Mouse (Mus musculus): ENCODE data around the gene Prrg4. TPM values are rescaled to one million over a fixed set of nuclear protein-coding genes. Genes with fewer than 3 reads are reported as not detected.

Gene Prrg4
- polyA plus RNA-seq, 1 experiment: 1.6 TPM

- no peaks in the 10 kb centered on the region for H3K36me3 ChIP-seq (ENCODE audit: control insufficient read depth, insufficient read depth, low read length)
- H3K27me3 ChIP-seq (replicated peaks; ENCODE audit: control insufficient read depth, insufficient read depth, low read length): no peaks in the 10 kb centered on the region
- 88% methylated on average over 7 of the region's 7 CpGs for WGBS
- no peak overlapping the region for H3K4me3 ChIP-seq (ENCODE audit: insufficient read depth, low read depth, low read length)
- 0 out of 2 replicates have a peak, but pooled peaks cover 3% of the 10 kb centered on the region for H3K4me1 ChIP-seq (ENCODE audit: control insufficient read depth, insufficient read depth, low read length)
- TF ChIP-seq POLR2A (IDR thresholded peaks at IDR 0.05; ENCODE audit: low read depth, low read length) (no peak), CTCF (conservative IDR thresholded peaks at IDR 0.05; ENCODE audit: insufficient read depth, insufficient read length, low read depth, low read length) (no peak)
- no peak overlapping the region for H3K27ac ChIP-seq (ENCODE audit: insufficient read depth, low read depth, low read length)
- DNase-seq: no peak
These were observed 2.9 kb upstream of the Prrg4 start for GRCm38 (mm10) chr2:104852546-104852945.

- 65% methylated on average over 5 of the region's 5 CpGs for WGBS
- no peak for DNase-seq
These were observed 2.0 kb upstream of the Prrg4 start for GRCm38 (mm10) chr2:104851686-104852085.

GRCm38 (mm10) chr2:104849991-104850359, 299 bp upstream of the Prrg4 start:
- Histone ChIP-seq H3K4me1 (ENCODE audit: control insufficient read depth, insufficient read depth, low read length) (0 out of 2 replicates have a peak, but pooled peaks cover 3% of the 10 kb centered on the region), H3K27ac (ENCODE audit: insufficient read depth, low read depth, low read length) (no peak overlapping the region), H3K36me3 (ENCODE audit: control insufficient read depth, insufficient read depth, low read length) (no peaks in the 10 kb centered on the region), H3K4me3 (ENCODE audit: insufficient read depth, low read depth, low read length) (peak overlapping the region; percentile 74), H3K27me3 (replicated peaks; ENCODE audit: control insufficient read depth, insufficient read depth, low read length) (no peaks in the 10 kb centered on the region)
- TF ChIP-seq CTCF (conservative IDR thresholded peaks at IDR 0.05; ENCODE audit: insufficient read depth, insufficient read length, low read depth, low read length) (no peak), POLR2A (IDR thresholded peaks at IDR 0.05; ENCODE audit: low read depth, low read length) (no peak)
- WGBS: 48% methylated on average over 3 of the region's 3 CpGs
- DNase-seq: no peak

More at GRCm38 (mm10) chr2:104851686-104852085, 2.0 kb upstream of the Prrg4 start:
- Histone ChIP-seq H3K4me3 (ENCODE audit: insufficient read depth, low read depth, low read length) (no peak overlapping the region), H3K36me3 (ENCODE audit: control insufficient read depth, insufficient read depth, low read length) (no peaks in the 10 kb centered on the region), H3K27ac (ENCODE audit: insufficient read depth, low read depth, low read length) (no peak overlapping the region), H3K27me3 (replicated peaks; ENCODE audit: control insufficient read depth, insufficient read depth, low read length) (no peaks in the 10 kb centered on the region), H3K4me1 (ENCODE audit: control insufficient read depth, insufficient read depth, low read length) (0 out of 2 replicates have a peak, but pooled peaks cover 3% of the 10 kb centered on the region)
- TF ChIP-seq POLR2A (IDR thresholded peaks at IDR 0.05; ENCODE audit: low read depth, low read length) (no peak), CTCF (conservative IDR thresholded peaks at IDR 0.05; ENCODE audit: insufficient read depth, insufficient read length, low read depth, low read length) (no peak)

GRCm38 (mm10) chr2:104848235-104849161, 1.2 kb downstream of the Prrg4 start:
- Histone ChIP-seq H3K36me3 (ENCODE audit: control insufficient read depth, insufficient read depth, low read length) (no peaks in the 10 kb centered on the region), H3K4me1 (ENCODE audit: control insufficient read depth, insufficient read depth, low read length) (0 out of 2 replicates have a peak, but pooled peaks cover 3% of the 10 kb centered on the region), H3K4me3 (ENCODE audit: insufficient read depth, low read depth, low read length) (peak overlapping the region; percentile 74; the same call in 1 of the 2 replicates), H3K27me3 (replicated peaks; ENCODE audit: control insufficient read depth, insufficient read depth, low read length) (no peaks in the 10 kb centered on the region), H3K27ac (ENCODE audit: insufficient read depth, low read depth, low read length) (no peak overlapping the region)
- peak; percentile 18 for DNase-seq
- no peak for TF ChIP-seq CTCF (conservative IDR thresholded peaks at IDR 0.05; ENCODE audit: insufficient read depth, insufficient read length, low read depth, low read length)
- no peak for TF ChIP-seq POLR2A (IDR thresholded peaks at IDR 0.05; ENCODE audit: low read depth, low read length)
- WGBS: 56% methylated on average over 16 of the region's 16 CpGs

GRCm38 (mm10) chr2:104847645-104848044, 2.0 kb downstream of the Prrg4 start:
- no peak overlapping the region for H3K27ac ChIP-seq (ENCODE audit: insufficient read depth, low read depth, low read length)
- 58% methylated on average over 2 of the region's 2 CpGs for WGBS
- H3K4me1 ChIP-seq (ENCODE audit: control insufficient read depth, insufficient read depth, low read length): 0 out of 2 replicates have a peak, but pooled peaks cover 3% of the 10 kb centered on the region
- TF ChIP-seq CTCF (conservative IDR thresholded peaks at IDR 0.05; ENCODE audit: insufficient read depth, insufficient read length, low read depth, low read length) (peak; percentile 34; the same call in 1 of the 2 replicates), POLR2A (IDR thresholded peaks at IDR 0.05; ENCODE audit: low read depth, low read length) (no peak)
- H3K4me3 ChIP-seq (ENCODE audit: insufficient read depth, low read depth, low read length): no peak overlapping the region
- no peaks in the 10 kb centered on the region for H3K36me3 ChIP-seq (ENCODE audit: control insufficient read depth, insufficient read depth, low read length)
- DNase-seq: peak; percentile 45
- H3K27me3 ChIP-seq (replicated peaks; ENCODE audit: control insufficient read depth, insufficient read depth, low read length): no peaks in the 10 kb centered on the region

GRCm38 (mm10) chr2:104846638-104847414, 2.9 kb downstream of the Prrg4 start:
- no peak for DNase-seq
- Histone ChIP-seq H3K36me3 (ENCODE audit: control insufficient read depth, insufficient read depth, low read length) (no peaks in the 10 kb centered on the region), H3K27ac (ENCODE audit: insufficient read depth, low read depth, low read length) (no peak overlapping the region), H3K4me3 (ENCODE audit: insufficient read depth, low read depth, low read length) (no peak overlapping the region), H3K27me3 (replicated peaks; ENCODE audit: control insufficient read depth, insufficient read depth, low read length) (no peaks in the 10 kb centered on the region), H3K4me1 (ENCODE audit: control insufficient read depth, insufficient read depth, low read length) (0 out of 2 replicates have a peak, but pooled peaks cover 3% of the 10 kb centered on the region)
- WGBS: 64% methylated on average over 4 of the region's 4 CpGs
- TF ChIP-seq CTCF (conservative IDR thresholded peaks at IDR 0.05; ENCODE audit: insufficient read depth, insufficient read length, low read depth, low read length): no peak

GRCm38 (mm10) chr2:104842559-104842958, 7.1 kb downstream of the Prrg4 start:
- no peak for TF ChIP-seq POLR2A (IDR thresholded peaks at IDR 0.05; ENCODE audit: low read depth, low read length)
- TF ChIP-seq CTCF (conservative IDR thresholded peaks at IDR 0.05; ENCODE audit: insufficient read depth, insufficient read length, low read depth, low read length): no peak
- no peak for DNase-seq

More at GRCm38 (mm10) chr2:104842559-104842958, 7.1 kb downstream of the Prrg4 start:
- Histone ChIP-seq H3K27ac (ENCODE audit: insufficient read depth, low read depth, low read length) (no peak overlapping the region), H3K36me3 (ENCODE audit: control insufficient read depth, insufficient read depth, low read length) (no peaks in the 10 kb centered on the region), H3K4me1 (ENCODE audit: control insufficient read depth, insufficient read depth, low read length) (no peaks in the 10 kb centered on the region), H3K27me3 (replicated peaks; ENCODE audit: control insufficient read depth, insufficient read depth, low read length) (no peaks in the 10 kb centered on the region), H3K4me3 (ENCODE audit: insufficient read depth, low read depth, low read length) (no peak overlapping the region)

All from kidney, adult 2 months (tissue).